Mouse (Mus musculus) layer of hippocampus, adult 8-10 months (tissue): ENCODE measurements around the gene Top1. TPM values are rescaled to one million over a fixed set of nuclear protein-coding genes. Genes with fewer than 3 reads are reported as not detected.

Experiments
- DNase-seq, 2 experiments: peaks; one replicate each; pipeline ENCODE4 v3.0.0; 2022; ENCODE audit warnings: low spot score in 2 of 2
- total RNA-seq, 4 experiments: library from RNA; stranded (reverse); gene quantifications; 2 replicates each; pipeline ENCODE4 v1.2.4; 2022

Gene Top1
- total RNA-seq, 4 experiments from 2014 or later = 66.7 to 86.7 (median 78.4) TPM

DNA sequence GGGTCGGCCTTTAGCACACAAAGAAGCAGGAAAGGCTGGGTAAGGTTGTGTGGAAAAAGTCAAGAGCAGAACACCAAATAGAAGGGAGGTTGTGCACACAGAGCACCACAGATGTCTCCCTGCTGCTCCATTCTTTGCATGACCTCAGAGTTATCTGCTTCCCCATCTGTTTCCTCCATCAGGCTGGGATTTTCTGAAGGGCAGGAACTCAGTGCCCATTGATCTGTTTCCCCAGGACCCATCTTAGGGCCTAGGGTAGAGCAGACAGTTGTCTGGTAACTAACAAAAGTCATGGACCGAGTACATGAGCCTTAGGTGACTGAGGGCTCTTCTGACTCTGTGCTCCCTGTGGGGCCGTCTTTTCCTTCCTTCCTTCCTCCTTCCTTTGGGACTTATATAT lies 95.9 kb downstream of the Top1 start:
- no peak for DNase-seq

DNA sequence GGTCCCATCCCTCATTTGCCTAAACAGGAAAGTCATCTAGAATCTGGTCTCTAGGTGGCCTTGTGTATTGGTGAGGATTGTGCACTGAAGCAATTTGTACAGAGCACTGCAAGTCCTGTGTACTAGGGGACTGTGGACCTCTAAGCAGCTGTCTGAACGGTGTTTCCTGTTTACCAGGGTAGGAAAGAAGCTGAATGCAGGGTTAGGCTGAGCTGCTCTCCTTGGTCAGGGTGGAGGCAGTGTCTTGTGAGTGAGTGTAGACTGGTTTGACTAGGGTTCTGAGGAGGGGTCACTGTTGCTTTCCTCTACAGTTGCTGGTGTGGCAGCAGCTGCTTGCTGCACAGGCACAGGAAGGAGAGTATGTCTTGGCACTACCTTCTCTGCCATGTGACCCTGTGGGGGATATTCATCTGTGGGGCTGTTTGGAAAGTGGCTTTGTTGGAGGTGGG lies 96.5 kb downstream of the Top1 start:
- DNase-seq = no peak

DNA sequence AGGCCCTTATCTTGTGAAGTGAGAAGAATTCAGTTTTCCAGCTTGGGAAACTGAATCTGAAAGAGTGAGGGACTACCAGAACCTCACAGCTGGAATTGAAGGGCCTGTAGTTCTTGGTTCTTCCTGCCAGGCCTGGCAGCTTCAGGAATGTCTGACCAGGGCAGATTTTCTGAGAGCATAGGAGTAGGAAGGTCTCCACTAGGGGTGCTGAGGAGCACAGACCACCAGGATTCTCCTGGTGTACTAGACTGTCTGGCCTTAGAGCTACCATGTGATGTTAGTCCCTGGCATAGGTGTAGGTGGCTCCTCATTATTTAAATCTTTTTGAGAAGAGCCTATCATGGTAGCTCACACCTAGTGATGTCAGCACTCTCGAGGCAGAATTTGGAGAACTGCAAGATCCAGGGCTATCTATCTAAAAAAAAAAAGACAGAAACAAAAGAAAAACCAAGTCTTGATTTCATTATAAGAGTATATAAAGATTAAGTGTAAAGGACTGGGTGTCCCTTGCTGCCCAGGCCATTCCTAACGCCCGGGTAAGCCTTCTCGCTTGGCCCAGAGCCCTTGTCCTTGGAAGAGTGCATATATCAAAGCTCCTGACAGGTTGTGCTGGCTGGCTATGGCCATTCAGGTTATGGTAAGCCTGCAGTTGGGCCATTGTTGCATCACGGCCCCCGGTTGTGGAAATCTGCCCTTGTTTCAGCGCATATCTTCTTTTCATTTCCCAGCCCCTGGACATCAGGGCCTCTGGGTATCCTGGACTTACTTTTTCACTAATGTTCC lies 98.5 kb downstream of the Top1 start:
- DNase-seq = peak in 1 of 2 experiments; percentile 47

DNA sequence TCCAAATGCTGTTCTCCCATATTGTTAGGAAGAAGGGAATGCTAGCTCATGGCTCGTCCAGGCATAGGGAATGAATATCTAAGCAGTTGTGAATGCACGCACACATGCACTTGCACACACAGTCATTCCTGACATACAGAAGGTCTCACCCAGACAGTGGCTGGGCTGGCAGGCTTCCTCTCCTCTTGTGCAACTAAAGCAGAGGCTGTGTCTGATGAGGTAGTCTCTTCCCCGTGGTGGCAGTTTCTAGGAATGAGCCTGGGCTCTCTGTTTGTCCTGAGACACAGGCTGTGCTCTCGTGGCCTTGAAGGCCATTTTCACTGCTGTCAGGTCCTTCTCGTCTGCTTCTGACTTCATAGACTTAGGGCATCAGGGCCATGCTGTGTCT lies 99.1 kb downstream of the Top1 start:
- DNase-seq = no peak

DNA sequence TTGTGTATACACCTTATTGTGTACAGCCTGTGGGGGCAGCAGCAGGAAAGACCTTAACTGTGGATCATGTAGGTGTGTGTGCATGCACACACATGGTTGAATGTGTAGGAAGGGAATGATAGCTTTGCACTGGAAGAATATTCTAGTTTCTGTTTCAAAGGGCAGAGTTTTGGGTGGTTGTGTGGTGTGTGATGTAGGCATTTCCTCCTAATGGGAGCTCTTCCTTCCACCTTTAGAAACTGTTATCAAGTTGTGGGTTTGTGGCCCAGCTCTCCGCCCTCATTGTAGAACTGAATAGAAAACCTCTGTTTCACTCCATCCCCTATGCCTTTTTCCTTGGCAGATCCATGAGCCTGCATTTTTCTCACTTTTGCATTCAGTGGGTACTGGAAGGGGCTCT lies 99.8 kb downstream of the Top1 start:
- DNase-seq = no peak

DNA sequence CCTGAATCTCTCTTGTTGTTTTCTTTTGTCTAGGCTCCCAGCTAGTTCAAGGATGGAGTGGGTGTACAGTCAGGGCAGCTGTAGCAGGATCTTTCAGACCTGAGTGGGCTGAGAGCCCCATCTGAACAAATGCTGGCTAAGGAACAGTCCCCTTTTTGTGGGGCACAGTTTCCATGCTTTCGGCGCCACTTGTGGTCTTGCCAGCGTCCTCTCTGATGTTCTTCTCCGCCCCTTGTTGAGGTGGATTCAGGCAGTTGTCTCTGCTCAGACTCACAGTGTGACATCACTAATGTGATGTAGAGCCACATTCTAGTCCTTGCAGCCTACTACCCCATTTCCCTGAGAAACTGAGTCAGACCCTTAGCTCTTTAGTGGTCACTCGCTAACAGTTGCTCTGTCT lies 100.9 kb downstream of the Top1 start:
- no peak for DNase-seq

DNA sequence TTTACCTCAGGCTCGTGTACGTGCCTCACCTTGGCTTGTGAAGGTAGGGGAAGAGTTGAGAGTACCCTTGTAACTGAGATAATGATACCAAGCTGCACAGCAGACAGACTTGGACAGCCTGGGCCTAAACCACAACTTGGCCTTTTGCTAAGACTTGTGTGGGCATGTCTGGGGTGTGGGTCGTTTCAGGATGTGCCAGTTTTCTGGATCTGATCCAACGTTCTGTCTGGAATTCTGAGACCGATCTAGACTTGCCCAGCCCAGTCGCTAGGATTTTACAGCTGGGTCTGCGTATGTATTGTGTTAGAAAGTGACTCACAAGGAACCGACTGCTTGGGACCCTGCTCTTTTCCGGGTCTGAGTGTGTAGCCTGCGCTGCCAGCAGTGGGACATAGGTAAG lies 101.4 kb downstream of the Top1 start:
- DNase-seq = no peak

DNA sequence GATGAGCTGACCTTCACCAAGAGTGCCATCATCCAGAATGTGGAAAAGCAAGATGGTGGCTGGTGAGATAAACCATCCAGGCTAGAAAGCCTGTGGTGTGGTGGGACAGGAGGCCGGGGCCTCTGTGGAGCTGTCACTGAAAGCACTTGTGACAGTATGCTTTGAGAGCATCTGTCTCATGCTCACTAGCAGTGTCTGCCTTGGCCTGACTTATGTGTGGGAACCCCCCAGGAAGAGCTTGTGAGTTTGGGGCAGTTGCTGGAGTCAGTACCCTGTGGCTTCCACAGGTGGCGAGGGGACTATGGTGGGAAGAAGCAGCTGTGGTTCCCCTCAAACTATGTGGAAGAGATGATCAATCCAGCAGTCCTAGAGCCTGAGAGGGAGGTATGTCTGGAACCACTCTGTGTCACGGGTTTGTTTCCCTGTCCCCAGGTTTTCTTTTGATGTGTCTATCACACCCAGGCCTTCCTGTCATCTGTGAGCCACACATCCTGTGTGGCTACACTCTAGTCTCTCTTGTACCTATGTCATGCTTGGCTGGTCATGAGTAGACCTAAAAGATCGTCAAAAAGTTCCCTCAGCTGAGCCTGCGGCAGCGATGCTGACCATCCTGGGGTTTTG lies 111.0 kb downstream of the Top1 start:
- no peak for DNase-seq

DNA sequence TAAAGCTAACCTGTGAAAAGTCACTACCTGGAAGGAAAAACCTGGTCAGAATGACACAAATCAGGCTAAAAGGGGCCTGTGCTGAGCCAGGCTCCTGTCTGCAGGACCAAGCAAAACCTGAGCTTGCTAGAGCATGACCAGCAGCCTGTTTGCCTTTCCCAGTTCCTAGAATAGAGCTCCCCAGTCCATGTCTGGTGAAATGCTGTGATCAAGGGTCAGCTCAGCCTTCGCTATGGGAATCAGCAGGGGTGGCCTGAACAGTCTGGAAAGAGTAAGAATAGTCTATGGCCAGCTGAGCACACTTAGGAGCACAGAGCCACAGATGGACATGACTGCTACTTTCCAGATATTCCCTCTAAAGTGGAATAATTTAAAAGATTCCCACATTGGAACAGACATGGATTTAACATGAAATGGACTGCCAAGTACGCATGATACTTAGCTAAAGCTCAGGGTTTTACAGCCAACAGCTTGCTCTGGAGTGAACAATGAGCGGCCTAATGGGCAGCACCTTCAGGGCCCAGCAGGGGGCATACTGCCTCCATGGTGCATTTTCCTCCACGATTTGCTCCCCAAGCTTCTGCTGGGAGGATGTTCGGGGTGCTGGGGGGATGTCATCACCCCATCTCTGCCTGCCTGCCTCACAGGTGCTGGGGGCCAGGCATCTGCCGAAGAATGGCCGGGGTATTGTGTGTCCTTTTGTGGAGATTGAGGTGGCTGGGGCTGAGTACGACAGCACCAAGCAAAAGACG lies 114.9 kb downstream of the Top1 start:
- peak in 1 of 2 experiments; percentile 73 for DNase-seq

DNA sequence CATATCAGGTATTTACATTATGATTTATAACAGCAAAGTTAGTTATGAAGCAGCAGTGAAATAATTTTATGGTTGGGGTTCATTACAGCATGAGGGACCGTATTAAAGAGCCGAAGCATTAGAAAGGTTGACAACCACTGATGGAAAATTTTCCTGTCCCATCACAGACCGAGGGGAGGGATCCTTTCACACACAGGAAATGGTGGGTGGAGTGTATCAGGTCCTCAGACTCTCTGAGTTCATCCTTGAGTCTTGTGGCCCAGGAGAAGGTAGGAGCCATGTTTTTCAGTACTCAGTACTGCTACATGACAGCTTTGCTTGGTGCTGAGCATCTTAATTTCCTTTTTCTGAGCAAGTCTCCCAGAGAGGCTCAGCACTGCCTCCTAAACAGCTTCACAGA lies 118.1 kb downstream of the Top1 start:
- no peak for DNase-seq

DNA sequence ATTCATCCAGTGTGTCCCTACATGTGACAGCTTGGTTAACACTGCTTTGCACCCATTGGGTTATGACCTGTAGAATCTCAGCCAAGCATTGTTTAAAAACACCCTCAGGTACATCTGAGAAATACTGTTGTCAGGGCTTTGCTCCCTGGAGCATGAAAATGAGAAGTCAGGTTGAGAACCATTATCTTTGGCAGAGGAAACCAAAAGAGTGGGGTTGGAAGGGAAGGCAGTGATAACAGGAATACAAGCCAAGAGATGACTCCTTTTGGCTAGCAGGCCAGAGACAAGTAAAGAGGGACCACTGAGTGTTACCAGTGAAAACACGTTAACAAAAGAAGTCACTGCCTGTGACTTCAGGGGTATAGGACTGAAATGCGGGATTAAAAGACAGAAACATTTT lies 118.7 kb downstream of the Top1 start:
- DNase-seq = no peak

DNA sequence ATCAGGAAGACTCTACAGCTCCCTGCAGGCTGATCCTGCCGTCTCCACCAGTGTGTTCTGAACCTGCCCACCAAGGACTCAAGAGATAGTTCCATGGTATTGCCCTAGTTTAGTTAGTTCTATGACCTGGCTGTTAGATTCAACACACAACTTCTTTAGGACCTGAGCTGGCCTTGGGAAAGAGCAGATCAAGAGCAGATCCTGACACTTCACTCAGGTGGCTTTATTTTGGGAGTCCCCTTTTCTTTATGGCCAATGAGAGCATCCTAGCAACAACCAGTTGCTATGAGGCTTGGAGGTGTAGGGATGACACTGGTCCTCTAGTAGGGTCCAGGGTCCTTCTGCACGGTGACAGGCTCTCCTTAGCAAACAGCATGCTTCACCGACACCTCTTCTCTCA lies 119.4 kb downstream of the Top1 start:
- no peak for DNase-seq

DNA sequence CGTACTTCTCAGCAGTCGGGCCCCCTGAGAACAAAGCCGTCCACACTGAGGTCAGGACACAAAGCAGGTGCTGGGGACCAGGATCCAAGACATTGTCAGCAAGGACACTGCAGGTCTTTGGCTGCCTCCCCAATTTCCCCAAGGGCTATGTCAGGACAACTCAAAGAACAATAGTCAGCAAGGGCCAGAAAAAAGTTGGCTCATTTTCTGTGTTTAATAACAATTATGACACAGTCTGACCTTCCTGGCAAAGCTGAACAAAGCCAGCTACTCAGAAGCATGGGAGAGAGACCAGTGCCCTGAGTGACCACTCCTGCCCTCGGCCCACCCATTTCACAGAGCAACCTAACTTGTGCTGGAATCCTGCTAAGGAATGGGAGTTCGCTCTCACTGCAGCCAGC lies 120.7 kb downstream of the Top1 start:
- no peak for DNase-seq

DNA sequence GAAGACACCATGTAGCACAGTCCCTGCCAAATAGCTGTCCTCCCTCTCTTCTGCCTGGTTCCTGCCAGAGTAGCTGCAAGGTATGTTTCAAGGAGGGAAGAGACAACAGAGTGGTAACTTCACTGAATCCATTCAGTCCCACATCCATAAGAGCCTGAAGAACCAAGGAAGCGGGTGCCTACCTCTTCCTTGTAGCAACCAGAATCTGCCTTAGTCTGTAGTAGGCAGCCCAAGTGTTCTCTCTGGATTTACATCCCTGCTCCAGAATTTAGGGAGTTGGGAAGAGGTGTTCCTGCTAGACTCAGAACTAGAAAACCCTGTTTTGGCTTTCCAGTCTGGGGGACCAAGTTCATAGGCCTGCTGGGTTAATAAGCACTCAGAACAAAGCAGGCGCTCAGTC lies 121.5 kb downstream of the Top1 start:
- no peak for DNase-seq

DNA sequence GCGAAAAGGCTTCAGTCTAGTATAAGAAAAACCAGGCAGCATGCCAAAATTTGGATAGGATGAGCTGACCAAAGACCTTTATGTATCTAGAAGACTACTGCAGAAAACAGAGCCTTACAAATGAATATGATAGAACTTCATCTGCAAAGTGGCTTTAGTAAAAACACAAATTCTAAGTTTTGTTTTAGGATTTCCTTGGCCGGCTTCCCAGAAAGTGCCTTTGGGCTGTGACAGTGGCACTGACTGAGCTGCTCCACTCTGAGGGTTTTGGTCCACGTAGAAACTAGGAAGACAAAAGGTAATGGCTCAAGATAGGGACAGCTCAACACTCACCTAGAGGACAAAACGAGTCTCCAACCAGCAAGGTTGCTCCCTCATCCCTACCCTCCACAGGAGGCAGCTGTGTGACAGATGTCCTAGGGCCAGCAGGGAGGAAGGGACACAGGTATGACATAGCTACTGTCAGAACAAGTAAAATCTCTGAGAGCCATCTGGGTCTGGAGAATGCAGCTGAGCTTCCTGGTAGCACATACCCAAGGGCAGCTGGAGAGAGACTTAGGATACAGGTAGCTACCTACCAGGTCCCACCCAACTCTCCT lies 122.5 kb downstream of the Top1 start:
- no peak for DNase-seq

DNA sequence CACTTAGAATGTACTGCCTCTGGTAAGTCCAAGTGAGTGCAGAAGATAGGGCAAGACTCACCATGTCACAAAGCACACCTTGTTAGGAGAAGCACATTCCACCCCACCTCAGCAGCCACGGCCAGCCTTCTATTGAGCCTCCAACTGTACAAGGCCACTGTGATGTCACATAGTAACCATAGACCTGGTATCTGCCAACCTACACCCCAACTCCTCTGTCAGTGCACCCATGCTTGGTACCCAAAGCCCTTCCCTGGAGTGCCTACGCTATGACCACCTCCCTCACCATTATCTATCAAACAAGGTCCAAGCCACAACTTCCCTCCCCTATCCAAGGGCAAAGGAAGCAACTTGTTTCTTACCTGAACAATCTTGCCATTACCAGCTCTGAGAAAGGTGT lies 123.3 kb downstream of the Top1 start:
- no peak for DNase-seq

DNA sequence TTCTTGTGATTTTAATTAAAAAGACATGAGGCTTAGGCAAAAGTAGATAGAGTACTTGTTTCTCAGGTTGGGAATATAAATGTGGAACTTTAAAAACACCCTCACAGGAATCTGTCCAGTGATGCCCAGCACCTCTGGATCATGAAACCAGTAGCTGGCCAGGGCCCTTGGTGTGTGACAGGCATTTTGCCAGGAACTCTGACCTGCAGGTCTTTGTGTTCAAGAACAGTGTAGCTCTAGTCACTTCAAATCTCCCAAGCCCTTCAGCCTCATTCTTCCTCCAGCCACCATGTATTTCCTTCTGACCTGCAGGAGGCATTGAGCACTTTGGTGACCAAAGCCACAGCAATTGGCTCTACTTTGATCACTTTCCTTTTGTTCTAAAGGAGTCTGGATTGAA lies 124.7 kb downstream of the Top1 start:
- DNase-seq = no peak

DNA sequence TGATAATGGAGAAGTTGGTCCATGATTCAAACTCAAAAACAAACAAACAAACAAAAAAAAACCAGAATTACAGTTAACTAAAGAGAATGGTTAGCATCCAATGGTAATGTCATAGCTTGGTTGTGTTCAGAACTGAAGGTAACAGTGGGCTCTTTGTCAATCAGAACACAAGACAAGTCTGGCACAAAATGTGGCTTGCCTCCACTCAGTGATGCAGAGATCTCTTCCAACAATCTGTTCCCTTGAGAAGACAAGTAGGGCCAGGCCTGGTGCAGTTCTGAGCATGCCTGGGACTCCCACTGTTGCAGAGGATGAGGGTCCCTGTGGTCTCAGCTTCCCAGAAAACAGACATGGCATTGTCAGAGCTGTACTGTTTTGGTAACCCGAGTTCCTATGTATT lies 125.2 kb downstream of the Top1 start:
- DNase-seq = no peak

DNA sequence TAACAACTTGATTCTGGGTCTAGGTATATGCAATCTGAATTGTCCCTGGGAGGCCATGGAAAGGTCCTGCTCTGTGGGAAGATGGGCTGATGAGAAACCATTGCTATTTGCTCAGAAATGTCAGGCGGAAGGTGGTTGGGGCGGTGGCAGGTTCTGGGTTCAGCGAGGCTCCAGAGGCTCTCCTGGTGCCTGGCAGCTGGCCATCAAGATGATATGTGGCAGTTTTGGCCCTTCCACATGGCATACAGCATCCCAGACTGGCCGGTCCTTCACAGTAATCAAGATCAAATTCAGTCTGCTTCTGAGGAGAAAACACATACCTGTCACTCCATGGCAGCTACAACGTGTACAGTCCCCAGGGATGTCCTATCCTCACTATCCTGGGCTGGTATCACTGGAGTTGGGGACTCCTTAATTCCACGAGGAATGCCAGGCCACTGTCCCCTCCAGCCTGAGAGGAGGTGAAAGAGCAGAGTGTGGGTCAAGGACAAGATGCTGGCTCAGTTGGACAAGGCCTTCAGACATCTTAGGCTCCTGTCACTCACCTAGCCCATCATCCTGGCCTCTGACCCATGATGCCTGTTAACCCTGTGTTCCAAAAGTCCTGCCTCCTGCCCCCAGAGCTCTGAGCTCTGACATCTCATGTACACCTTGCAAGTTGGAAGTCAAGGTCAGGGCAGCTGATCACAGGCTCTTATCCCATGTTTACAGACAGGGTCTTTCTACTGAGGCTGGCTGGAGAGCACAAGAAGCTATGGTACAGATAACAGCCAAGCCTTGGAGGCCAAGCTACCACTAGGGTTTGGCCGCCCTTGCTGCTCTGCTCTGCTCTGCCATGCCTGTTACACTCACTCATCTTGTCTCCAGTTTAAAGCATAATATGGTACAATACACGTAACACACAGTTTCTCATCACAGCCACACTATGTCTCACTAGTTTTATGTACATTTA lies 125.9 kb downstream of the Top1 start:
- DNase-seq = peak in 1 of 2 experiments; percentile 7
